Mouse (Mus musculus): ENCODE results near the gene Kit.

DNA sequence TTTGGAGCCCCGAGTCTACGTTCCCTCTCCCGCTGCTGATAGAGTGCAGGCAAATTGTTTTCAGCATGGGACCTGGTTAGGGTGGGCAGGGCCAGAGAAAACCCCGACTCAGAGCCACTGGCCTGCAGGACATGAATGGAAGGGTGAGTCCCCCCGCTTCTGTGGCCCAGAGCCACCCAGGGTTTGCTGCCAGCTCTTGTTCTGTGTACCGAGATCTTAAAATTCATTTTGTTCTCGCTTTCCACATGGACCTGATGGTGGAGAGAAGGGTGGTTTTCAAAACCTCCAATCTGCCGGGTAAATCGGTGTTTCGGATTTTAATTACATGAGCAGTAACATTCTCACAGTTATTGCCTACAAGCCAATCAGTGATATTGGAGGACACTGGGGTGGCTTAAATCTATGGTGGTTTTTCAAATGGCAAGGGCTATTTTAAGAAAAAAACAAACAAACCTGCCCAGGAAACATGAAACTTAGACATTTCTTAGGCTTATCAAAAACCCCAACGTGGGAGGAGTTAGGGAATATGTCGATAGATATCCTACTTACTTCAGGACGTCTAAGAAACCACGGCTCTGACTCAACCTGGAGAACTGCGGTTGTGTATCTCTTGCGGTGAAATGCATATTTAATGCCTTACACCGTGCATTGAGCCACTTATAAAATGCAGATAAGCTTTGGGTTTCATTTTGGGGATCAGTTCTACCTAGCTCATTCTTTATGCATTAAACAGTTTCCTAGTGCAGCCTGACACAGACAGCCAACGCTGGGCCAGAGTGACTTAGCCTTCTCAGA is 58.3 kb downstream of the Kit start:
- no peak for TF ChIP-seq CTCF (IDR thresholded peaks at IDR 0.05; ENCODE audit: low read depth)
- no peak for TF ChIP-seq EP300 (IDR thresholded peaks at IDR 0.05; ENCODE audit: low read depth)
